Mouse (Mus musculus): Measurements from ENCODE around the gene Il24.

Gene Il24

GRCm38 (mm10) chr1:130887354-130887753, at the start of gene Il24:
Gene Il24, minus strand, starts transcription at chr1:130887454.
- no peak for DNase-seq (ENCODE audit: low read depth, low spot score)

- no peak for DNase-seq (ENCODE audit: low read depth, low spot score)
These were observed 49.1 kb upstream of the Il24 start for GRCm38 (mm10) chr1:130936351-130936750.

DNA sequence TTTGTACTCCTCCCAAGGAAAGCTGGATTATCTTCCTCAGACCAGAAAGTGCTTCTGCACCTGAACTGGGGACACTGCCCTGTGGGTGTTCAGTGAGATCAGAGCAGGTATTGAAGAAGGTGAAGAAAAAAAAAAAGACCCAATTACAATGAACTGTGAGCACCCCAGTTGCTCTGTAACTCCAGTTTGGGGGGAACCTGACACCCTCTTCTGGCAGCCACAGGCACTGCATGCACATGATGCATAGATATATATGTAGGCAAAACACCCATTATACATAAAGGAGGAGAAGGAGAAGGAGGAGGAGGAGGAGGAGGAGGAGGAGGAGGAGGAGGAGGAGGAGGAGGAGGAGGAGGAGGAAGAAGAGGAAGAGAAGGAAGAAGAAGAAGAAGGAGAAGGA, 39.2 kb upstream of the Il24 start:
- no peak for DNase-seq (ENCODE audit: low read depth, low spot score)

DNA sequence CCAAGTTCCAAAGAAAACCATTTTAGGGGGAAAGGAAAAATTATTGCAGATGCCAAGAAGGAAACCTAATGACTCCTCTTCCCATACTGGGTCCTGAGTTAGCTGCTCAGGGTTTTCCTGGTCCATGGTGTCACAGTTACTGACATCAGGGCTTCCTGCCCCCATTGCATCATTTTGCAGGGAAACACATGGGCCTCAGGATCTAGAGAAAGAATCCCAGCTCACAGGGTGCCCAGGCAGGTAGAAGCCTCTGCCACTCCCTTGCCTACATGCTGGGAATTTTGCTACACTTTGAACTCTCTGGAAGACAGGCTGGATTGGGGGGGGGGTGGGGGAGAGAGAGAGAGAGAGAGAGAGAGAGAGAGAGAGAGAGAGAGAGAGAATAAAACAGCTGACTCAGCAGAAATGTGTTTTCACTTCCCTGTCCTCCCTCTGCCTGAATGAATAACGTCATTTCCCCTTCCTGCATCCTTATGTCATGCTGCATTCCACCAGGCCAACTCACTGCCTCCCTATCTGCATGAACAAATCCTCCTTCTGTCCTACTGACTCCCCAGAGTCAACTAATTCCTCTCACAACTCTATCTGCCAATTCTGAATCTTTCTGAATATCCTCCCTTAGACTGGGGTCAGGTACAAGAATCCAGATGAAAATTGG, 31.2 kb upstream of the Il24 start:
- DNase-seq (ENCODE audit: low read depth, low spot score), result no peak

DNA sequence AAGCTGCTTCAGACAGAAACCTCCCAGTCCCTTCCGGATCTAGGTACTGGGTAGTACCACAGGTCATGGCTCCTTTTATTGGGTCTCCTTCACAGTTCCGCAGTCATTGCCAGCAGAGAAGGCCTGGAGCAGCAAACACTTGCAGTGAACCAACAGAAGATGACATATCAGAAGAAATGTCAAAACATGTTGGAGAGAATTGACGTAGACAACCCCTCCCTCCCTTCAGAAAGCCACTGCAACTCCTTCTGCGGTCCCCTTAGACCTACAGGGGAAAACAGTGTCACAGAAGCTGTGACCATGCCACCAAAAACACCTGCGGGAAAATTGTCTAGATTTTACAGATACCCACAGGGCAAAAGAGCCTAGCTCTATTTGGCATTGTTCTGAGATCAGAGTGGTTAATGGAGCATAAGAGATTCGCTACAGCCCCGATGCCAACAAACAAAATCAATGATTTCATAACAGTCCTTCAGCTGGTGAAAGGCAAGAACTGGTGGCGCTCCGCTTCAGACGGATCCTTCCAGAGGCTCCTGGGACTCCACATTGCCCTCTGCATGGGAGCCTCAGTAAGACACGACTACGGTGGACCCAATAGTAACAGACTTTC, 24.3 kb upstream of the Il24 start, which contains the start of gene Il20:
Gene Il20, minus strand, starts transcription at position 51 of the 610 bp plus-strand sequence.
- DNase-seq (ENCODE audit: low read depth, low spot score), result no peak

- DNase-seq (ENCODE audit: low read depth, low spot score), result no peak
These were observed 15.3 kb upstream of the Il24 start for GRCm38 (mm10) chr1:130902505-130902904.

DNA sequence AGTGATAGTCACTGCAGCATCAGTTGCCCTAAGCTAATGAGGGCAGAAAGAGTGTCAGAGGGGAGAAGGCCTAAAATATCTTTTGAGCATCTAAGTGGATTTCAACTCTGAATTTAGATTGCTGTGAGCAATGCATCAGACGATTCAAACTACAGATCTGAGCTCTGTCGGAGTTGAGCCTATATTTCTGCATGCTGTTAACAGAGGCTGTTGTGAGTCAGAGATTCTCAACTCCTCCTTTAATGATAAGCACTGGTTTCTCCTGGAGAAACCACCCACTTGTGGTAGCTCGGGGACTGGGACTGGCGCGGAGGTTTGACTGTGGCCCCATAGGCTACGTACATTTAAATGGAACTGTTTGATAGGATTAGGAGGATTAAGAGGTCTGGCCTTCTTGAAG, 7.2 kb upstream of the Il24 start:
- DNase-seq (ENCODE audit: low read depth, low spot score), result no peak

DNA sequence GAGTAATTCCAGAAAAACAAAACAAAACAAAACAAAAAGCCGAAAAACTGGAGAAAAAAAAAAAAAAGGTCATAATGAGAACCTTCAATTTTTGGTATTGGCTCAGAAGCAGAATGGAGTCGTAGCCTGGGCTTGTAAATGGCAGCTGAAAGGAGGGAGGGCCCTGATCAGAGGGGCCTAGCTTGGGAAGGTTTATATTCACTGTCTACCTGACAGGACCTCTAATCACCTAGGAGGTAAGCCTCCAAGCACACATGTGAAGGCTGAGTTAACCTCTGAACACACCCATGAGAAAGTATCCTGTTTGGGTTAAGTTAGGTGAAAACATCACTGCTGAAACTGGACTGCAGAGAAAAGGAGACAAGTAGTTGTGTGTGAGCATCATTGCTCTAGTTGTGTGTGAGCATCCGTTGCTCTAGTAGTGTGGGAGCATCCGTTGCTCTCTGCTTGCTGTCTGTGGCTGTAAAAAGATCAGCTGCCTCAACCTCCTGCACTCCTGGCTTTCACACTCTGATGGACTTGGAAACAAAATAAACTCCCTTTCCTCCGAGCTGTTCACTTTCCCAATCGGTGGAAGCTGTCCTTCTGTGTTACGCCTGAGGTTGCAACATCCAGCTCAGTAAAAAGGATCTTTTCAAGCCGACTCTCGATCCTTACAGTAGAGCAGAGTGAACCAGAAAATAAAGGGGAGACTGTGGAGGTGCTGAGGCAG, 6.2 kb upstream of the Il24 start:
- no peak for DNase-seq (ENCODE audit: low read depth, low spot score)

DNA sequence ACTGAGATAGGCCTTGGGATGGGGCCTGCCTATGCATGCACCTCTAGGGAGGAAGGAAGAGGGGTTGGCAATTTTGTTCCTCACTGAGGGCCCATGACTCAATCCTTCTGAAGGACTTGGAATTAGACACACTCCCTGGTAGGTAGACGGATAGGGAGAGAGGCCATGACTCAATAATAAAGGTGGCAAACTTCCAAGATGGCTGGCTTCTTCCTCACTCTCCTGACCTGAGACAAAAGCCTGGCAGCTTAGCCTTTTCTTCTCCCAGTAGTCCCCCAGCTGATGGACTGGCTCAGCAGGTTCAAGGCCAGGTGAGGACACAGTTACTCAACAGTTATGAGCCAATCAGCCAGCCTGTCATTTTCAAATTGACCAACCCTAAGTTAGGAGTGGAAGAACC, 5.2 kb upstream of the Il24 start:
- DNase-seq (ENCODE audit: low read depth, low spot score), result no peak

DNA sequence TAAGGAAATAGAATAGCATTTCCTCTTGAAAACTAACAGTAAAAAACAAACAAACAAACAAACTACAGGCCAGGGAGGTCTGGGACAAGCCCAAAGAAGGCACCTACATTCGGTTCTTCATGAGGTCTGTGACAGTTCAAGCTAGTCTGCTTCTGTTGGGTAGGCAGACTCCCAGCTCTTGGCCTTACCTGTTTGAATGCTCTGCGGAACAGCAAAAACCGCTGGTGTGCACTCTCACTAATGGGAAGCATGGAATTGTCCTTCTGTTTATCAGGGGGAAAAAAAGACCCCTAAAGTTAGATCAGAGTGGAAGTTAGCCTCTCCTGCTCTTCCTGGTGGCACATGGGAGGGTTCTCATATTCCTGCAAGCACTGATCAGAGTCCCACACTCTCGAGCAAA, 4.1 kb downstream of the Il24 start:
- no peak for DNase-seq (ENCODE audit: low read depth, low spot score)

GRCm38 (mm10) chr1:130879927-130880326, 7.3 kb downstream of the Il24 start:
- no peak for DNase-seq (ENCODE audit: low read depth, low spot score)

GRCm38 (mm10) chr1:130877889-130878614, 9.2 kb downstream of the Il24 start:
- DNase-seq (ENCODE audit: low read depth, low spot score), result no peak

GRCm38 (mm10) chr1:130876931-130877509, 10.2 kb downstream of the Il24 start:
- DNase-seq (ENCODE audit: low read depth, low spot score), result peak; percentile 56

DNA sequence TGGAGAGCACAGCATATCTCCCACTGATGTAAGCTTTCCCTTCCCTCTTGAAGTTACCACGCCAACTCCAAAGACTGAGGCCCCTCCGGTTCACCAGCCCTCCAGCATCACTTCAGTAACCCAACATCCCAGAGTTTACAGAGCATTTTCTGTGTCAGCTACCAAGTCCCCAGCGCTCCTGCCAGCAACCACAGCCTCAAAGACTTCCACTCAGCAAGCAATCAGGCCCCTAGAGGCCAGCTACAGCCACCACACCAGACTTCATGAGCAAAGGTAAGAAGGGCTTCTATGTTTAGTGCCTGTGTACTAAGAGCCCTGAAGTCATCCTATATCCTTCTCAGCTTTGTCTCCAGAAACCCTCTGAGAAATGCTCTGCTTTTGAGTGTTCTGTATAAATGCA, 11.3 kb downstream of the Il24 start:
- DNase-seq (ENCODE audit: low read depth, low spot score), result no peak

GRCm38 (mm10) chr1:130875139-130875538, 12.1 kb downstream of the Il24 start:
- no peak for DNase-seq (ENCODE audit: low read depth, low spot score)

DNA sequence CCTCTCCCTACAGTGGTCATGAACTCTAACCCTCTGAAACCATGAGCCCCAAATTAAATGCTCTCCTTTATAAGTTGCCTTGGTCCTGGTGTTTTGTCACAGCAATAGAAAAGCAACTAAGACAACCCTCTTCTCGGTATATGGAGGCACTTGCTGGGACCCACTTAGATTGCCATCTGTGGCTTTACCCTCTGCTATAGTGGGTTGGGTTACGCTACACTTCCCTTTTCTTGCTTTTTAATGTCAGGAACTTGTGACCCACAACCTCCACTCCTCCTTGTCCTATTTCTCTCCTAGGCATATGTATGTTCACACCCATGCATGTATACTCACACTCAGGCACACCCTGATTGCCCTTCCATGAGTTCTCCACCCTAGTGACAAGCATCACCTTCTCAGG, 14.3 kb downstream of the Il24 start:
- no peak for DNase-seq (ENCODE audit: low read depth, low spot score)

DNA sequence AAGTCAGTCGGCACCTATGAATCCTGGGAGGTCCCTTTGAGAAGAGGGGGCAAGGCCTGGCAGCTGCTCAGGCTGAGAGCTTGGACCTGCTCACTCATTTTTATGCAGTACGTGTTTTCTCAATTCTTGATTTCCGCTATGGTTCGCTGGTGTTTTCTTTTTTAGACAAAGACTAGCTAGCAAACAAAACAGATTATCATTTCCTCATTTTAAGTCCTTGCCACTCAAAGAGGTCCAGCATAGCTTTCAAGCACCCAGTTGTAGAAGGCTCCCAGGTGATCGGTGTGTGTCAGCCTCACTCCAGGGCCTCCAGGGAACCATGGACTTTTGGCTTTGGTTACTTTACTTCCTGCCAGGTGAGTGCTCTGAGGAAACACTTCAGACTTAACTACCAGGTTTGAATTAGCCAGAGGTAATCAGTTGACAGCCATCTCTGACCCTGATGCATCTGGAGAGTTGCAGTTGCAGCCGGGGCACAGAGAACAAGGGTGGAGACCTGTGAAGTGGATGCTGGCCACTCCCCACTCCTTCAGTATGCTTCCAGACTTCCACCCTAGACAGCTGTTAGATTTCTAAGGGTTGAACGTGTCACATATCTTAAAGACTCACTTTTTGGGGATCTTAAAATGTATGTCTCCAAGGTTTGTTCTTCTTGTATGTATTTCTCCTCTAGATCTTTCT, 21.6 kb downstream of the Il24 start, which contains the start of gene Fcmr:
Gene Fcmr, plus strand, starts transcription at position 129 of the 681 bp plus-strand sequence.
- no peak for DNase-seq (ENCODE audit: low read depth, low spot score)

DNA sequence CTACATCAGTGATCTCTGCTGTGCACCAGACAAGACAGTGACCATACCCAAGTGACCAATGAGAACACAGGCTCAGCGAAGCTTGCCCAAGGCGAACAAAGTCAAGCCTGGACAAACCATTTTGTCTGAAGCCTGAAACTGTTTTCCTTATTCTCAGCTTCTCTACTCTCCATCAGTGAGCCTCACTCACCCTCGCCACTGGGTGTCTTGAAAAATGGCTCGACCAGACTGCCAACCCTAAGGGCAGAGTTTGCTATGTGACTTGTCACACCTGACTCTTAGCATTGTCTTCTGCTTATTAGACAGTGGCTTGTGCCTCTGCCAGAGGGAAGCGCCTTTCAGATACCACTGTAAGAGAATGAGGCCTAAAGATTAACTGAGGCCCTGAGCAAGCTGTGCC, 22.5 kb downstream of the Il24 start:
- DNase-seq (ENCODE audit: low read depth, low spot score), result no peak

- DNase-seq (ENCODE audit: low read depth, low spot score), result no peak
These were observed 23.0 kb downstream of the Il24 start for GRCm38 (mm10) chr1:130864238-130864637.

GRCm38 (mm10) chr1:130857456-130857855, 29.8 kb downstream of the Il24 start:
- DNase-seq (ENCODE audit: low read depth, low spot score), result no peak

DNA sequence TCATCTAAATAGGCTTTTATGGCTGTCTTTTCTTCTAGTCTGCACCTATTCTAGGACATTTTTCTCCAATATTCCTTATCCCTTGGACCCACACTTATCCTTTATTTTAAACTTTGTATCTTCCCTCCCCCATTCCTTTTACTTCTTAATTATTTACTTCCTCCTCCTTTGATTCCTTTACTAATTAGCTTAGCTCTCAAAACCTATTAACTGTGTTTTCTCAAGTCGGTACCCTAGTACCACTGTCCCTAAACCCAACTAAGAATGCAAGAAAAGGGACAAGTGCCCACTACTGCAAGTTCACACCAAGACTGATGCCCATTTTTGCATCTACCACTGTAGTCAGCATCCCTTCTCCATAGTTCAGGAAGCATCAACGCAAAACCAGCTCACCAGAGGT, 31.5 kb downstream of the Il24 start:
- DNase-seq (ENCODE audit: low read depth, low spot score), result no peak
